Mouse (Mus musculus) hindbrain, embryonic 12.5 days (tissue): ENCODE measurements around the gene Fam20b. TPM values are rescaled to one million over a fixed set of nuclear protein-coding genes. Genes with fewer than 3 reads are reported as not detected.
"Not testable (repeated sequence)": the region's sequence is repeated elsewhere in the genome, so short reads cannot be mapped to it uniquely, and the experiment has no call there.

Experiments used
- ATAC-seq: fragments of 200-750 bp; cut with Nextera tagmentation; 2 replicates; pipeline ENCODE4 v1.8.0; 2017; ENCODE audit warnings: moderate TSS enrichment; ENCODE audit not compliant: low FRiP score
- H3K27ac ChIP-seq: fragments of 300-500 bp; sonication (generic); 2 replicates; pipeline ENCODE4 v1.5.1; 2016; ENCODE audit warnings: mild to moderate bottlenecking
- H3K27me3 ChIP-seq: fragments of 300-500 bp; sonication (generic); 2 replicates; pipeline ENCODE4 v1.6.1; 2016; ENCODE audit warnings: mild to moderate bottlenecking
- H3K36me3 ChIP-seq: fragments of 300-500 bp; sonication (generic); 2 replicates; pipeline ENCODE4 v1.6.1; 2016; ENCODE audit warnings: mild to moderate bottlenecking
- H3K4me1 ChIP-seq: fragments of 300-500 bp; sonication (generic); 2 replicates; pipeline ENCODE4 v1.6.1; 2016
- H3K4me2 ChIP-seq: fragments of 300-500 bp; sonication (generic); replicated peaks from 2 replicates; pipeline ENCODE4 v1.6.1; 2016; ENCODE audit warnings: mild to moderate bottlenecking
- H3K4me3 ChIP-seq: fragments of 300-500 bp; sonication (generic); 2 replicates; pipeline ENCODE4 v1.5.1; 2016; ENCODE audit warnings: mild to moderate bottlenecking
- H3K9ac ChIP-seq: fragments of 300-500 bp; sonication (generic); 2 replicates; pipeline ENCODE4 v1.6.1; 2016; ENCODE audit warnings: mild to moderate bottlenecking, moderate library complexity
- H3K9me3 ChIP-seq: fragments of 300-500 bp; sonication (generic); replicated peaks from 2 replicates; pipeline ENCODE4 v1.6.1; 2016; ENCODE audit warnings: mild to moderate bottlenecking
- WGBS: fragments of 180-500 bp; shearing (Covaris S2); methylation state at CpG from one replicate; pipeline ENCODE4 v1.1.7; 2016; 5-methylcytosine and 5-hydroxymethylcytosine counted together
- polyA plus RNA-seq: library from polyadenylated mRNA; unstranded; fragments of >200 nt; fragmentation: Nextera tagmentation; extraction: Ambion mirVana; gene quantifications from 2 replicates; pipeline ENCODE4 v1.2.1, GENCODE M21; 2016

Gene Fam20b
- polyA plus RNA-seq, 1 experiment from 2014 or later = 29.7 TPM

DNA sequence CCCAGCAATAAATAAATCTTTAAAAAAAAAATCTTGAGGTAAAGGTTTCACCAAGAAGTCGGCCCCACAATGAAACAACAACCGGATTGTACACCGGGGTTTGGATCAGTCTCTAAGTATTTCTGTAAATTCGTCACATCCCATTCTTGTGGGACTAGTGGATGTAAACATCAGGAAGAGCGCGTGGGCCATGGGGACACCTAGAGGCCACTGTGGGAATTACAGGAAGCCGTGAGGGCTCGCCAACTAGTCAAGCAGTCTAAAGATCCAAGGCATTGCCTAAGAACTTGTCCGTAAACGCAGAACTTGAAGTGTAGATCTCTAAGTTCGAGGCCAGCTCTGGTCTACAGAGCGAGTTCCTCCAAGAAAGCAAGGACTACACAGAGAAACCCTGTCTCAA is 42.7 kb downstream of the Fam20b start:
- peaks cover 20% of the 10 kb centered on the region for H3K4me1 ChIP-seq
- no peak overlapping the region for H3K27ac ChIP-seq
- no peaks in the 10 kb centered on the region for H3K9me3 ChIP-seq
- no peak overlapping the region for H3K4me3 ChIP-seq
- H3K9ac ChIP-seq = no peak overlapping the region
- no peak for ATAC-seq
- H3K4me2 ChIP-seq = no peak overlapping the region
- 37% methylated on average over 12 of the region's 12 CpGs for WGBS
- H3K36me3 ChIP-seq = peaks cover 20% of the 10 kb centered on the region
- H3K27me3 ChIP-seq = 0 out of 2 replicates have a peak, but pooled peaks cover 3% of the 10 kb centered on the region

DNA sequence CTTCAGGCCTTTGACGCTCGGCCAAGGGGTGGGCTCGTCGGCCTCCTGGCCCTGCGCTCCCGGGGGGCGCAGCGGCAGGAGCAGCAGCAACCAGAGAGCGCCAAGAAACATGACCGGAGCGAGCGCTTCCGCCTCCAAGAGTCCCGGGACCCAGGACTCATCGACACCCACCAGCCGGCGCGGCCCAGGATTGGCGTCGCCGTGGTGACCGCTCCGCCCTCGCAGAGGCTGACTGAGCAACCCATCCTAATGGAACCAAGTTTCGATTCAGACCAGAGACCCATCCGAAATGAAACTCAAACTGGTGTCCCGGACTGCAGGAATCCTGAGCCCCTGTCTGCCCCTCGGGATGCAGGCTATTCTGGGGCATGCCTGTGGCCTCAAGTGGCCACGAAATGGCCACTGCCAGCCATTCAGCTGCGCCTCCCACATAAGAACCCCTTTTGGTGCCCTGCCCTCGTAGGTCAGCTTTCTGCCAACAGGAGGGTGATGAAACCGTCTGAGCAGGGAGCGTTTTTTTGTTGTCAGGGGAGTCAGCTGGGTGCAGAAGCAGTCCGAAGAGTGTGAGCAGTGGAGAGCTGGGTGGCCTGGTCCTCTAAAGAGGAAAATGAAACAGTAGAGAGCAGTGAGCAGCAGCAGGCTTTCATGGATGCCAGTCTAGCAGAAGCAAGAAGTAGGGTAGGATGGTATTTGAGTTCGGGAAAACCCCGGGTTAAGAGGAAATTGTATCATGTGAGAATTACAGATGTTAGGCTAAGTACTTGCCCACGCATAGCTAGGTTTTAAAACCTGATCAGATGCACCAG is 44.5 kb downstream of the Fam20b start, which contains the start of gene Tor3a:
Tor3a (minus strand) TSS at position 162 of the 806 bp plus-strand sequence.
- Histone ChIP-seq H3K9me3 (no peaks in the 10 kb centered on the region), H3K4me1 (peaks cover 20% of the 10 kb centered on the region), H3K27ac (no peak within 1 kb of the TSS), H3K27me3 (0 out of 2 replicates have a peak, but pooled peaks cover 3% of the 10 kb centered on the region), H3K4me3 (peak within 1 kb of the TSS; percentile 47), H3K36me3 (0 out of 2 replicates have a peak, but pooled peaks cover 3% of the 10 kb centered on the region), H3K4me2 (peak within 1 kb of the TSS; percentile 98), H3K9ac (peak within 1 kb of the TSS; percentile 63)
- 7% methylated on average over 37 of the region's 37 CpGs for WGBS
- peak; percentile 82 for ATAC-seq

DNA sequence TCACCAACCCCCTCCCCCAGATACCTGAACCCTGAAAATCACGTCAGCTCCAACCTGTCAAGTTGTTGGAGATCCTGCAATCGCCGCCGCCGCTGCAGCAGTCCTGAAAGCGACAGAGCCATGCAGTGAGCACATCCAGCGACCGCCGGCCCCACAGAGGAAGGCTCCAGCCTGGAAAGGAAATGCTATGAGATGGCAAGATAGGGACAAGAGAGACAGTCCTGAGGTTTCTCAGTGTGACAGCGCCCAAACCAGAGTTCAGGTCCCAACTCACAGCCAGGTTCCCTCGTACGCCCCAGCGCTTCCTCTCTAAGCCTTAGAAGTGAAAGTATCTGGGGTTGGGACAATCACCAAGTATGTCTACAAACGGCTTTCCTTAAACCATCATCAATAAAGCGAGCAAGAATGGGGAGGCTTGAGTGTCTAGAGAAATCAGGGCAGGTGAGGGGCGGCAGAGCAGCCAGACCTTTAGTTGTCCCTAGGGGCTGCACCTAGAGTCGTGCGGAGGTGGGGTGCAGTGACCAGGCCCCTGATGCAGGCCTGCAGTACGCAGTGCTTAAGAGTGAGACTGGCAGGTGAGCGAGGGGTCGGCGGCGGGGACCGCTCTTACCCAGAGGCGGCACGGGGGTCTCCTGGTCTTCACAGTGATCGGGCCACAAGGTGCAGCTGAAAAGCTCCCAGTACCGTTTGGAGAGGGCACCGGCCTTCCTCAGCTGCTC is 45.3 kb downstream of the Fam20b start:
- Histone ChIP-seq H3K36me3 (no peaks in the 10 kb centered on the region), H3K4me2 (peak overlapping the region; percentile 98), H3K27ac (no peak overlapping the region), H3K4me3 (peak overlapping the region; percentile 47), H3K4me1 (peaks cover 21% of the 10 kb centered on the region), H3K27me3 (0 out of 2 replicates have a peak, but pooled peaks cover 3% of the 10 kb centered on the region), H3K9ac (peak overlapping the region; percentile 63), H3K9me3 (no peaks in the 10 kb centered on the region)
- 2% methylated on average over 29 of the region's 29 CpGs for WGBS
- peak; percentile 62 for ATAC-seq

DNA sequence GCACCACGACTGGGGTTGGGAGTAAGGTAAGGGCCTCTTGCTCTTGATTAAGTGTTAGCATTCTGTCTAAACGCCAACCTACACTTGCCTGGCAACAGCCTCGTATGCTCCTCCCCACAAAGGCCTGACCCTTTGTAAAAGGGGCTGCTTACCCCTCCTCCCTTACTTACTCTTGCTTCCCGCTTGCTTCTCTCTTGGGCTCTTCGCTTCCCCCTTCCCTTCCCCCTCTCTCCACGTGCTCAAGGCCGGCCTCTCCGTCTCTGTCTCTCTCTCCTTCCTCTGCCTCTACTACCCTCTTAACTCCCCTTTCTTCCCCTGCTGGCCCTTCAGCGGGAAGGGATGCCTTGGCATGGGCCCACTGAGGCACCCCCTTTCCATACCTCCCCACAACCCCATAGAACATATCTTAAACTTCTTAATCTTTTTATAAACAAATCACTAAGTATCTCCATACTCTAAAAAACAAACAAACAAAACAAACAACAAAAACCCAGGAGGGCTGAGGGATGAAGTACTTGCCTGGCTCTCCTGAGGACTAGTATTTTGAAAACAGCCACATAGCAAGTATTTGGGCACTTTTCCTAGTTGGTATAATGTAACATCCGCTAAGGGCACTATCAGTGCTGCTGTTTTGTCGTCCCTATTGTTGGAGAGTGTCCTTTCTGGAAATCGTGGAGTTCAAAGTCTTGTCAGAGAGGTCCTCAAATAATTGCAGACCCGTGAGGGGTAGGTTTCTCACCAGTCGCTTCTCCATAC is 46.0 kb downstream of the Fam20b start:
- Histone ChIP-seq H3K36me3 (no peaks in the 10 kb centered on the region), H3K9ac (peak overlapping the region; percentile 63; the same call in 1 of the 2 replicates), H3K4me1 (peaks cover 23% of the 10 kb centered on the region), H3K27me3 (0 out of 2 replicates have a peak, but pooled peaks cover 3% of the 10 kb centered on the region), H3K4me2 (peak overlapping the region; percentile 98), H3K4me3 (peak overlapping the region; percentile 47), H3K27ac (no peak overlapping the region), H3K9me3 (no peaks in the 10 kb centered on the region)
- no peak; the same call in 1 of the 2 replicates for ATAC-seq
- whole genome bisulfite sequencing = 4% methylated on average over 14 of the region's 14 CpGs

DNA sequence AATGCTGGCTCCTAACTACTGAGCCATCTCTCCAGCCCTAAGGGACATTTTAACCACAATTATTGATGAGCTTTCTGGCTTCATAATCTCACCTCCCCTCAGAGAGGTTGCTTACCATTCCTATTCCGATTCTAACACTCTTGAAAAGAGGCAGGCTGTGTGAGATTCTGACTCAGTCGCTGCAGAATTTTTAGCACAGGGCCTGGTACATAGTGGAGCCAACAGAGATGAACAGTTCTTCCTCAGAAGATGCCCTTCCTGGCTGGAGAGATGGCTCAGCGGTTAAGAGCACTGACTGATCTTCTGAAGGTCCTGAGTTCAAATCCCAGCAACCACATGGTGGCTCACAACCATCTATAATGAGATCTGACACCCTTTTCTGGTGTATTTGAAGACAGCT is 47.0 kb downstream of the Fam20b start:
- H3K4me2 ChIP-seq = no peak overlapping the region
- WGBS = 91% methylated on average over 3 of the region's 3 CpGs
- no peak overlapping the region for H3K4me3 ChIP-seq
- no peak for ATAC-seq
- 0 out of 2 replicates have a peak, but pooled peaks cover 3% of the 10 kb centered on the region for H3K27me3 ChIP-seq
- peaks cover 23% of the 10 kb centered on the region for H3K4me1 ChIP-seq
- H3K27ac ChIP-seq = no peak overlapping the region
- no peaks in the 10 kb centered on the region for H3K36me3 ChIP-seq
- no peak overlapping the region for H3K9ac ChIP-seq
- no peaks in the 10 kb centered on the region for H3K9me3 ChIP-seq

DNA sequence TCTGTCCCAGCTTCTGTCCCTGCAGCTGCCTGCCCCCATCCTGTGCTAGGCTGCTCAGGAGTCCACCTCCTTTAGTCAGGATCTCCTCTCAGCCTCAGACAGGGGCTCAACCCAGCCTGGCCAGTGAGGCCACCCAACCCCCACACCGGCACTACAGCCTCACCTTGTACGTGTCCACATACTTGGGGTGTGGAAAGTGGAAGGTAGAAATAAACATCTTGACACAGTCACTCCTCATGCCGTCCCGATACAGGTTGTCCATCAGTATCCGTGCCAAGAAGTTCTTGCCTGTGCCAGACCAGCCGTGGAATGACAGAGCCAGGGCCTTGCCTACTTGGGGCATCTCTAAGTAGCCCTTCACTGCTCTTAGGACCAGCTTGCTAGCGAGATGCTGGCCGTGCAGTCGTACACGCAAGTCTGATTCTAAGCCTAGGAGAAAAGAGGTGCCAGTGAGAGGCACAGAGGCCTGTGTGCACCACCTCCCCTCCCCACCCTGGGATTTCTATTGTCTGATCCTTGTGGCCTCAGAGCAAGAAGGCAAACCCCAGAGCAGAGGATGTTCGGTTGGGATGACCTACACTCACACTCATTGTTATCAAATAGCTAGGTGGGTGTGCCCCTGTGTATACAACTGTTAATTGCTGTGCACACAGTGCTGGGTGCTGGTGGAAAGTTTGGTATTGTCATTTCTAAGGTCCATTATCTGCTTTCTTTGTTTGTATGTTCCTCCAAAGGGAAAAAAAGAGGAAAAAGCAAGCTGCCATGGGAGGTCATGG is 49.5 kb downstream of the Fam20b start:
- Histone ChIP-seq H3K27ac (no peak overlapping the region), H3K4me3 (no peak overlapping the region), H3K4me1 (peaks cover 25% of the 10 kb centered on the region), H3K27me3 (0 out of 2 replicates have a peak, but pooled peaks cover 3% of the 10 kb centered on the region), H3K9me3 (no peaks in the 10 kb centered on the region), H3K9ac (no peak overlapping the region), H3K36me3 (no peaks in the 10 kb centered on the region), H3K4me2 (no peak overlapping the region)
- no peak for ATAC-seq
- WGBS = 45% methylated on average over 11 of the region's 11 CpGs

DNA sequence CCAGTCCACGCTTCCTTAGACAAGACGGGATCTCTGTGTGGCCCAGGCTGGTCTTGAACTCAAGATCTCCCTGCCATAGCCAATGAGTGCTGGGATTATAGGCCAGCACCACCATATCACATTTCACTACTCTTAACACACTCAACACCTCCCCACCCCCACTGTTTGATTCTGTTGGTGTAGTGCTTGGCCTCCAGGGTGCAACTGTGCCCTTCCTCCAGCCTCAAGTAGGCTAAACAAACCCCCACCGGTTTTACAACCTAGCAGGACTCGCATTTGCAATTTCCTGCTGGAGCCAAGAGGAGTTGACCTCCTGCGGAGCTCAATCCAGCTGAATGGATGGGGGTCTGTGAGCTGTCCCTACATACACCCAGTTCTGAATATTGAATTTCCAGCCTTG is 50.3 kb downstream of the Fam20b start:
- no peak overlapping the region for H3K4me3 ChIP-seq
- H3K36me3 ChIP-seq = no peaks in the 10 kb centered on the region
- H3K9ac ChIP-seq = no peak overlapping the region
- WGBS = 29% methylated on average over 5 of the region's 5 CpGs
- no peak for ATAC-seq
- H3K27ac ChIP-seq = no peak overlapping the region
- H3K4me2 ChIP-seq = no peak overlapping the region
- H3K4me1 ChIP-seq = peaks cover 18% of the 10 kb centered on the region
- H3K27me3 ChIP-seq = 0 out of 2 replicates have a peak, but pooled peaks cover 3% of the 10 kb centered on the region
- H3K9me3 ChIP-seq = no peaks in the 10 kb centered on the region

DNA sequence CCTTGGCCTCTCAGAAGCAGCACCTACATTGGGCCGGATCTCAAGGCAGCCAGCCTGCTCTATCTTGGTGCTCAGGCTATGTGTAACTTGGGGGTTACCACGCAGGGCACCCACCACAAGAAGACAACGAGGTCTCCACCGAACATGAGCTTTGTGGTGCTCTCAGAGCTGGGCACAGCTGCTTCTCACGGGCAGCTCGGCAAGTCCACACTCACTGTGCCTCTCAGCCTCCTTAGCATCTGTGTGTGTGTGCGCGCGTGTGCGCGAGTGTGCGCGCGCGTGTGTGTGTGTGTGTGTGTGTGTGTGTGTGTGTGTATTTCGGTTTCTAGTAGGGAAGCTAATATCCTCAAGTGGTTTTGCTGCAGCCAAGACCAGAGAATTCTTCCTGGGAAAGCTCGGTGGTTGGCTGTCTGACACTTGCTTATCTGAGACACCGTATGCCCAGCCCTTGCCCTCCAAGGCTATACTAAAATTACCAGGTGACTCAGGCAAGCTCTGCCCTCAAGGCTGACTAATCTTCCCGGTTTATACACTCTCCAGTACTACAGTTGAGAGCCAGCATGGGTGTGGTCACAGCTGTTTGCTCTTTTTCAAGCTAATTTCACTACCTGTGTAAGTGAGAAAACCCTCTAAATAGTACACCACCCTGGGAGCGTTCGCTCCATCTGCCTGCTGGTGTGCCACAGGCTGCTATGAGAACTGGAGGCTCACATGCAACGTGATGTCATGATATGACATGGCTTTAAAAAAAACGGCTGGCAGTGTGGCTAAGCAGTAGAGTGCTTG is 51.6 kb downstream of the Fam20b start:
- no peak for ATAC-seq
- H3K4me1 ChIP-seq = peaks cover 8% of the 10 kb centered on the region
- H3K4me2 ChIP-seq = no peak overlapping the region
- H3K4me3 ChIP-seq = no peak overlapping the region
- 92% methylated on average over 23 of the region's 23 CpGs for WGBS
- no peak overlapping the region for H3K9ac ChIP-seq
- no peak overlapping the region for H3K27ac ChIP-seq
- H3K9me3 ChIP-seq = no peaks in the 10 kb centered on the region
- H3K27me3 ChIP-seq = no peaks in the 10 kb centered on the region
- H3K36me3 ChIP-seq = no peaks in the 10 kb centered on the region

DNA sequence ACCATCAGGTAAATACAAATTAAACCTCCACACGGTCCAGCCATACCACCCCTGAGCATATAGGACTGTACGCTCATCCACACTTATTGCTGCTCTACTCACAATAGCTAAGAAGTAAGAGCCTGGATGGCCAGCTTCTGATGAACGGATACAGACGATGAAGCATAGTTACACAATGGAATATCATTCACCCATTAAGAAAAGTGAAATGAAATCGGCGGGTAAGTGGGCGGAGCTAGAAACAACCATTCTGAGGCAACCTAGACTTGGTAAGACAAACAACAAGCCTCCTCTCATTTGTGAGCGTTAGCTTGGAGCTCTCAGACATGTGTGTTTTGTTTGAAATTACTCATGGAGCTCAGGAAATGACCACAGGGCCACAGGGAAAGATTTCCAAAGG is 53.1 kb downstream of the Fam20b start:
- WGBS = 89% methylated on average over 8 of the region's 8 CpGs
- no peak overlapping the region for H3K9ac ChIP-seq
- no peaks in the 10 kb centered on the region for H3K36me3 ChIP-seq
- ATAC-seq = no peak
- H3K9me3 ChIP-seq = no peaks in the 10 kb centered on the region
- no peak overlapping the region for H3K4me3 ChIP-seq
- H3K4me2 ChIP-seq = no peak overlapping the region
- H3K27me3 ChIP-seq = no peaks in the 10 kb centered on the region
- no peak overlapping the region for H3K27ac ChIP-seq
- peaks cover 8% of the 10 kb centered on the region for H3K4me1 ChIP-seq

DNA sequence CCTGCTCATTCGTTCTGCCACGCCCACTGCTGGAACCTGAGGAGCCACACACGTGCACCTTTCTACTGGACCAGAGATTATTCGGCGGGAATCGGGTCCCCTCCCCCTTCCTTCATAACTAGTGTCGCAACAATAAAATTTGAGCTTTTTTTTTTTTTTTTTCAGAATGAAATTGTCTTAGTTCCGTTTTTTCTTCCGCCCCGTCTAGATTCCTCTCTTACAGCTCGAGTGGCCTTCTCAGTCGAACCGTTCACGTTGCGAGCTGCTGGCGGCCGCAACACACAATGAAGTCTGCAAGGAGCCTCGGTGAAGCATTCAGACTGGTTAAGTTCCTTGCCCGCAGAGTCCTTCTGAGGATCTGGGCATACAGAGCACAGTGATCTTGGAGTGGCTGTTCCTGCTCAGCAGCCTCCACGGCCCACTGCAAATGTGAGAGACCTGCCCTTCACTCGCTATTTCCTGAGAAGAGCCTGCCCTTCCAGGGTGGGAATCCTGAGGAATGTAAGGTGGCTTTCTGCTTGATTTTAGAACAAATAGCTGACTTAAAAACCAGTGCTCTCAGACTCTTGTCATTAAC is 58.1 kb downstream of the Fam20b start:
- not testable (repeated sequence) for H3K4me1 ChIP-seq, H3K27me3 ChIP-seq, H3K27ac ChIP-seq, H3K4me2 ChIP-seq, ATAC-seq, H3K36me3 ChIP-seq, H3K9me3 ChIP-seq, H3K9ac ChIP-seq, H3K4me3 ChIP-seq
- WGBS = 75% methylated on average over 21 of the region's 21 CpGs
